27 mouse cellular contexts compared by ENCODE assay signal in the genomic region with DNA sequence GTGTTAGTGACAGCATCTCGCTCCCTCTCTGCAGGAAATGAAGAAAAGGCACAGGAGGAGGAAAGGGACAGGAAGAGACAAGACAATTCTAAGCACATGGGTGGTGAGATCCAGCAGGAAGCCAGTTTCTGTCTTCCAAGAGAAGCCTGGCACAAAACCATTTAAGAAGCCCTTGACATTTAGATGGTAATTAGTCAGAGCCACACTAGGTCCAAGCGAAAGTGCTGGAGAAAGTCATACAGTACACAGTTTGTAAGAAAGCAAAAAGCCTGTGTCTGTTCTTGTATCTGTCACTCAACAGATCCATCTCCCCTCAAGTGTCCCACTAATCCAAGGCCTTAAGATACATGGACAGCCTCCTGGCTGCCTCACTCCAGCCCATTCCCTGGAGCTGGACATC. TPM values are rescaled to one million over a fixed set of nuclear protein-coding genes. Genes with fewer than 3 reads are reported as not detected.
DNase-seq lines count a peak whose midpoint lies in the region; TF ChIP-seq lines count a peak whose summit lies in the region.
"Had no signal": no experiment of that assay in that cellular context is flagged by ENCODE, and none has a peak within 500 bp of the region (broad histone marks: within the 10 kb centered on the region; RNA-seq: fewer than 3 reads in every experiment).

No protein-coding gene starts in this region.

- peak; percentile 62 for DNase-seq in adrenal gland, adult 2 months
- no peak for DNase-seq in adrenal gland, postnatal 14 days
- DNase-seq in layer of hippocampus, adult 2 months (ENCODE audit: low spot score in 2 of 2) = no peak
- no peak for DNase-seq in layer of hippocampus, adult 8-10 months (ENCODE audit: low spot score in 2 of 2)
- peak; percentile 25 for DNase-seq in brain, adult 2 months (ENCODE audit: low read depth, low spot score)
- no peak for DNase-seq in heart, adult 18-20 months
- DNase-seq: adrenal gland, adult 8-10 months; adrenal gland, postnatal 10 days; adrenal gland, postnatal 25 days; B cell, adult 2 months; cerebellum, adult 11 months; cerebellum, adult 11-12 months; cerebellum, adult 18-20 months; cerebellum, adult 2 months; cerebellum, adult 8-10 months; cerebellum, adult 9-10 months had no signal

- no peak for TF ChIP-seq CTCF in layer of hippocampus, adult 2 months (conservative IDR thresholded peaks at IDR 0.05)

- peak overlapping the region; percentile 18; the same call in 1 of the 2 replicates for H3K27ac ChIP-seq in layer of hippocampus, adult 2 months

- no peak overlapping the region for H3K4me3 ChIP-seq in layer of hippocampus, adult 2 months

RNA-seq across cellular contexts. Expression of gene Dlg5, which starts 3.7 kb away (rescaled TPM):
- total RNA-seq in adrenal gland, adult 2 months (2021) = 10 to 100 TPM; 44.5 to 48.6 TPM
- 65.2 and 72.1 TPM in 2 replicates for polyA plus RNA-seq in adrenal gland, adult 2 months (2012; rRNA removed)
- 35.9 and 50.1 TPM in 2 replicates for total RNA-seq in adrenal gland, postnatal 14 days (2021)
- 10 to 100 TPM; 62.7 to 64.0 TPM for total RNA-seq in layer of hippocampus, adult 2 months (2021)
- 10 to 100 TPM; 52.5 to 67.9 (median 57.9) TPM for total RNA-seq in layer of hippocampus, adult 8-10 months (2022)
- 1 to 10 TPM; 6.8 to 8.0 TPM for total RNA-seq in heart, adult 18-20 months (2021)
- total RNA-seq: MEL had no signal

RNA-seq across cellular contexts. Expression of gene E330034G19Rik, which starts 51.0 kb away (rescaled TPM):
- not detected for total RNA-seq in adrenal gland, adult 2 months (2021)
- not detected in 2 replicates for polyA plus RNA-seq in adrenal gland, adult 2 months (2012; rRNA removed)
- not detected in 2 replicates for total RNA-seq in adrenal gland, postnatal 14 days (2021)
- total RNA-seq in layer of hippocampus, adult 2 months (2021) = not detected
- not detected for total RNA-seq in layer of hippocampus, adult 8-10 months (2022)
- not detected for total RNA-seq in heart, adult 18-20 months (2021)
- total RNA-seq: adrenal gland, adult 18-20 months; adrenal gland, adult 8-10 months; adrenal gland, postnatal 10 days; adrenal gland, postnatal 25 days; adrenal gland, postnatal 36 days; adrenal gland, postnatal 4 days; CH12.LX; ES-E14; G1E; MEL had no signal
- polyA plus RNA-seq: activated CD4-positive, CD25-positive, alpha-beta regulatory T cell, adult 4 months; C2C12; CD4-positive, CD25-positive, alpha-beta regulatory T cell, adult 4 months; G1E; Patski had no signal

Comparison
In these comparisons a context has a peak if more than half of its experiments do, and no peak if none do; other contexts are left out.
1. DNase-seq: peak in adrenal gland, adult 2 months (single experiment) and brain, adult 2 months (single experiment); none in adrenal gland, postnatal 14 days (single experiment), layer of hippocampus, adult 2 months (0 of 2), layer of hippocampus, adult 8-10 months (0 of 2) and heart, adult 18-20 months (0 of 2).